In genomic region chr7:52005511-52006295, GRCm38 (mm10) we compare ENCODE assay signal across 8 mouse cellular contexts. TPM values are rescaled to one million over a fixed set of nuclear protein-coding genes. Genes with fewer than 3 reads are reported as not detected.
DNase-seq lines count a peak whose midpoint lies in the region; ATAC-seq and TF ChIP-seq lines count a peak whose summit lies in the region.

Svip (minus strand) TSS chr7:52006018.

- TF ChIP-seq POLR2A in cerebellum, adult 2 months (IDR thresholded peaks at IDR 0.05; ENCODE audit: borderline replicate concordance, insufficient read depth, low read length) = peak; percentile 46; the same call in 1 of the 2 replicates

- in situ Hi-C loops in ES-E14 (cut with MboI; ENCODE audit: low sequenced_read_pairs in 2 of 2, unreplicated experiment in 2 of 2) = no loop called here

- H3K4me1 ChIP-seq in ES-E14 (ENCODE audit: control insufficient read depth in 2 of 2, insufficient read depth in 2 of 2, low read length in 2 of 2, poor library complexity in 1 of 2) = peaks cover 3 to 4% of the 10 kb centered on the region in 2 experiments; a peak in 2 of 4 replicates
- H3K4me1 ChIP-seq in cerebellum, adult 2 months (ENCODE audit: control insufficient read depth, insufficient read depth, low read length) = peaks cover 3% of the 10 kb centered on the region; the same call in 1 of the 2 replicates
- H3K4me1 ChIP-seq in forebrain, embryonic 16.5 days (replicated peaks; ENCODE audit: control insufficient read depth, insufficient read depth, low read length) = peaks cover 10% of the 10 kb centered on the region
- peaks cover 11% of the 10 kb centered on the region; the same call in 1 of the 2 replicates for H3K4me1 ChIP-seq in liver, postnatal 0 days (ENCODE audit: insufficient read depth)
- H3K4me1 ChIP-seq in neural tube, embryonic 13.5 days (replicated peaks) = peaks cover 14% of the 10 kb centered on the region

- peak within 1 kb of the TSS; percentile 72 for H3K4me2 ChIP-seq in forebrain, embryonic 16.5 days (ENCODE audit: low read length)
- peak within 1 kb of the TSS; percentile 90 for H3K4me2 ChIP-seq in liver, postnatal 0 days (ENCODE audit: low read depth, low read length)
- peak within 1 kb of the TSS; percentile 64 for H3K4me2 ChIP-seq in neural tube, embryonic 13.5 days

- H3K27ac ChIP-seq in ES-E14 (ENCODE audit: insufficient read depth, low read depth, low read length, poor library complexity, severe bottlenecking) = no peak within 1 kb of the TSS; the same call in 1 of the 2 replicates
- peak within 1 kb of the TSS; percentile 71 for H3K27ac ChIP-seq in cerebellum, adult 2 months (ENCODE audit: insufficient read depth, low read length)
- H3K27ac ChIP-seq in forebrain, embryonic 16.5 days (ENCODE audit: low read length) = peak within 1 kb of the TSS; percentile 66
- H3K27ac ChIP-seq in liver, postnatal 0 days (ENCODE audit: low read depth) = peak within 1 kb of the TSS; percentile 74
- peak within 1 kb of the TSS; percentile 85 for H3K27ac ChIP-seq in neural tube, embryonic 13.5 days (replicated peaks)

- peak; percentile 97 for ATAC-seq in forebrain, embryonic 16.5 days
- peak; percentile 93 for ATAC-seq in liver, postnatal 0 days
- ATAC-seq in neural tube, embryonic 13.5 days (ENCODE audit: low read depth) = peak; percentile 98

- TF ChIP-seq EP300 in liver, postnatal 0 days (IDR thresholded peaks at IDR 0.05; ENCODE audit: low read depth) = 0 out of 2 replicates have a peak, but pooled peaks have one; percentile 6

- WGBS in cerebellum, adult 2 months = under 1% methylated on average over 43 of the region's 47 CpGs
- 1% methylated on average over 45 of the region's 47 CpGs for WGBS in forebrain, embryonic 16.5 days
- WGBS in liver, postnatal 0 days (ENCODE audit: insufficient replicate concordance) = under 1% methylated on average over 33 of the region's 47 CpGs
- WGBS in neural tube, embryonic 13.5 days = 2% methylated on average over 38 of the region's 47 CpGs

- H3K4me3 ChIP-seq in ES-E14 (ENCODE audit: insufficient read depth in 1 of 2, low read depth in 1 of 2, low read length in 2 of 2, poor library complexity in 1 of 2, severe bottlenecking in 1 of 2) = peak within 1 kb of the TSS; percentile 85 to 100
- H3K4me3 ChIP-seq in cerebellum, adult 2 months (replicated peaks; ENCODE audit: insufficient read depth, low read depth, low read length) = peak within 1 kb of the TSS; percentile 81
- H3K4me3 ChIP-seq in forebrain, embryonic 16.5 days (replicated peaks; ENCODE audit: low read length) = peak within 1 kb of the TSS; percentile 76
- peak within 1 kb of the TSS; percentile 86 for H3K4me3 ChIP-seq in liver, postnatal 0 days (ENCODE audit: low read depth, low read length)
- peak within 1 kb of the TSS; percentile 72 for H3K4me3 ChIP-seq in neural tube, embryonic 13.5 days

- no peaks in the 10 kb centered on the region for H3K9me3 ChIP-seq in ES-E14 (ENCODE audit: control insufficient read depth, insufficient read depth, low read depth, low read length)
- no peaks in the 10 kb centered on the region for H3K9me3 ChIP-seq in forebrain, embryonic 16.5 days (ENCODE audit: control insufficient read depth, low read length)
- H3K9me3 ChIP-seq in liver, postnatal 0 days (ENCODE audit: low read length) = no peaks in the 10 kb centered on the region
- H3K9me3 ChIP-seq in neural tube, embryonic 13.5 days = no peaks in the 10 kb centered on the region

- H3K9ac ChIP-seq in ES-E14 (ENCODE audit: insufficient read depth, low read depth, low read length, poor library complexity, severe bottlenecking) = peak within 1 kb of the TSS; percentile 91
- peak within 1 kb of the TSS; percentile 82 for H3K9ac ChIP-seq in forebrain, embryonic 16.5 days (replicated peaks; ENCODE audit: low read depth, low read length)
- peak within 1 kb of the TSS; percentile 69 for H3K9ac ChIP-seq in liver, postnatal 0 days (replicated peaks)
- H3K9ac ChIP-seq in neural tube, embryonic 13.5 days = peak within 1 kb of the TSS; percentile 79

- intact Hi-C loops in heart, postnatal 25 days (cut with DNase I) = no loop called here

- H3K36me3 ChIP-seq in ES-E14 (ENCODE audit: control insufficient read depth, insufficient read depth, low read length, poor library complexity, severe bottlenecking) = no peaks in the 10 kb centered on the region
- H3K36me3 ChIP-seq in forebrain, embryonic 16.5 days (ENCODE audit: control insufficient read depth, insufficient read depth) = peaks cover 3% of the 10 kb centered on the region
- H3K36me3 ChIP-seq in liver, postnatal 0 days (replicated peaks; ENCODE audit: insufficient read depth, low read length) = peaks cover 6% of the 10 kb centered on the region; the same call in 1 of the 2 replicates
- H3K36me3 ChIP-seq in neural tube, embryonic 13.5 days = no peaks in the 10 kb centered on the region

- peak; percentile 93 for DNase-seq in ES-E14 (ENCODE audit: low read depth, low spot score)
- DNase-seq in cerebellum, adult 2 months = peak; percentile 93 to 97
- peak; percentile 76 for DNase-seq in heart, postnatal 25 days (ENCODE audit: low spot score)
- DNase-seq in layer of hippocampus, adult 11-12 months (ENCODE audit: low spot score) = peak; percentile 96
- DNase-seq in liver, postnatal 0 days = peak; percentile 96
- DNase-seq in telencephalon, adult 2 months (ENCODE audit: low read depth, low spot score) = peak; percentile 98

- TF ChIP-seq CTCF in cerebellum, adult 2 months (IDR thresholded peaks at IDR 0.05; ENCODE audit: borderline replicate concordance, insufficient read depth, low read depth, low read length) = no peak
- no peak for TF ChIP-seq CTCF in liver, postnatal 0 days (IDR thresholded peaks at IDR 0.05; ENCODE audit: low read depth)

- H3K27me3 ChIP-seq in cerebellum, adult 2 months (ENCODE audit: control insufficient read depth, insufficient read depth, low read length) = no peaks in the 10 kb centered on the region
- no peaks in the 10 kb centered on the region for H3K27me3 ChIP-seq in forebrain, embryonic 16.5 days (replicated peaks; ENCODE audit: control insufficient read depth, insufficient read depth, low read length)
- H3K27me3 ChIP-seq in liver, postnatal 0 days (ENCODE audit: insufficient read depth, low read length) = no peaks in the 10 kb centered on the region
- 0 out of 2 replicates have a peak, but pooled peaks cover 4% of the 10 kb centered on the region for H3K27me3 ChIP-seq in neural tube, embryonic 13.5 days

TF ChIP-seq in ES-E14, 5 proteins besides CTCF, POLR2A, EP300 and RAD21:
- no peak for TF ChIP-seq MAFK (IDR thresholded peaks at IDR 0.05; ENCODE audit: insufficient read depth, low read depth, low read length)
- TF ChIP-seq CHD2 (IDR thresholded peaks at IDR 0.05; ENCODE audit: low read depth, low read length) = no peak
- TF ChIP-seq ZNF384 (IDR thresholded peaks at IDR 0.05; ENCODE audit: low read depth, low read length) = no peak
- no peak for TF ChIP-seq ZC3H11A (IDR thresholded peaks at IDR 0.05; ENCODE audit: borderline replicate concordance, low read depth, low read length)
- no peak for TF ChIP-seq HCFC1 (IDR thresholded peaks at IDR 0.05; ENCODE audit: borderline replicate concordance, insufficient read depth, low read length)

RNA-seq across cellular contexts. Expression of gene Svip, which starts in this region (rescaled TPM):
- total RNA-seq in ES-E14 (2012; rRNA removed) = 3.3 and 5.0 TPM in 2 replicates
- polyA plus RNA-seq in cerebellum, adult 2 months (2012; rRNA removed) = 47.1 and 51.8 TPM in 2 replicates
- 26.6 and 27.5 TPM in 2 replicates for polyA plus RNA-seq in forebrain, embryonic 16.5 days (2015; fragmentation: Nextera tagmentation; extraction: Ambion mirVana)
- 10 to 100 TPM; 22.7 to 23.7 TPM for total RNA-seq in heart, postnatal 25 days (2021)
- 10.0 and 10.3 TPM in 2 replicates for polyA plus RNA-seq in liver, postnatal 0 days (2015; fragmentation: Nextera tagmentation; extraction: Ambion mirVana)
- polyA plus RNA-seq in neural tube, embryonic 13.5 days (2015; fragmentation: Nextera tagmentation; extraction: Ambion mirVana) = 26.5 and 26.6 TPM in 2 replicates
